Mouse (Mus musculus) hindbrain, embryonic 15.5 days (tissue): ENCODE data around the gene Npas3. TPM values are rescaled to one million over a fixed set of nuclear protein-coding genes. Genes with fewer than 3 reads are reported as not detected.
A peak's percentile ranks its signal among the peaks of the same experiment; 100 is the strongest.

Experiments
- ATAC-seq: fragments of 200-750 bp; cut with Nextera tagmentation; 2 replicates; pipeline ENCODE4 v1.8.0; 2017; ENCODE audit warnings: low read depth, moderate number of reproducible peaks, moderate TSS enrichment; ENCODE audit not compliant: low FRiP score
- H3K27ac ChIP-seq: fragments of 300-500 bp; sonication (generic); replicated peaks from 2 replicates; pipeline ENCODE4 v1.5.1; 2015; ENCODE audit warnings: mild to moderate bottlenecking, inconsistent platforms
- H3K27me3 ChIP-seq: fragments of 300-500 bp; sonication (generic); 2 replicates; pipeline ENCODE4 v1.6.1; 2015; ENCODE audit warnings: control low read depth, inconsistent platforms
- H3K36me3 ChIP-seq: fragments of 300-500 bp; sonication (generic); 2 replicates; pipeline ENCODE4 v1.6.1; 2015; ENCODE audit warnings: control low read depth, inconsistent platforms
- H3K4me1 ChIP-seq: fragments of 300-500 bp; sonication (generic); replicated peaks from 2 replicates; pipeline ENCODE4 v1.6.1; 2015; ENCODE audit warnings: control low read depth, inconsistent platforms
- H3K4me2 ChIP-seq: fragments of 300-500 bp; sonication (generic); 2 replicates; pipeline ENCODE4 v1.6.1; 2015; ENCODE audit warnings: moderate library complexity, mild to moderate bottlenecking, inconsistent platforms
- H3K4me3 ChIP-seq: fragments of 300-500 bp; sonication (generic); 2 replicates; pipeline ENCODE4 v1.5.1; 2015; ENCODE audit warnings: mild to moderate bottlenecking, inconsistent platforms
- H3K9ac ChIP-seq: fragments of 300-500 bp; sonication (generic); 2 replicates; pipeline ENCODE4 v1.6.1; 2015; ENCODE audit warnings: inconsistent platforms
- H3K9me3 ChIP-seq: fragments of 300-500 bp; sonication (generic); 2 replicates; pipeline ENCODE4 v1.6.1; 2016; ENCODE audit warnings: control low read depth, inconsistent platforms
- WGBS: fragments of 180-500 bp; shearing (Covaris S2); methylation state at CpG from one replicate; pipeline ENCODE4 v1.1.7; 2015; 5-methylcytosine and 5-hydroxymethylcytosine counted together
- polyA plus RNA-seq: library from polyadenylated mRNA; unstranded; fragments of >200 nt; fragmentation: Nextera tagmentation; extraction: Ambion mirVana; gene quantifications from 2 replicates; pipeline ENCODE4 v1.2.1, GENCODE M21; 2015

Gene Npas3
- polyA plus RNA-seq, 1 experiment from 2014 or later: 27.1 TPM

DNA sequence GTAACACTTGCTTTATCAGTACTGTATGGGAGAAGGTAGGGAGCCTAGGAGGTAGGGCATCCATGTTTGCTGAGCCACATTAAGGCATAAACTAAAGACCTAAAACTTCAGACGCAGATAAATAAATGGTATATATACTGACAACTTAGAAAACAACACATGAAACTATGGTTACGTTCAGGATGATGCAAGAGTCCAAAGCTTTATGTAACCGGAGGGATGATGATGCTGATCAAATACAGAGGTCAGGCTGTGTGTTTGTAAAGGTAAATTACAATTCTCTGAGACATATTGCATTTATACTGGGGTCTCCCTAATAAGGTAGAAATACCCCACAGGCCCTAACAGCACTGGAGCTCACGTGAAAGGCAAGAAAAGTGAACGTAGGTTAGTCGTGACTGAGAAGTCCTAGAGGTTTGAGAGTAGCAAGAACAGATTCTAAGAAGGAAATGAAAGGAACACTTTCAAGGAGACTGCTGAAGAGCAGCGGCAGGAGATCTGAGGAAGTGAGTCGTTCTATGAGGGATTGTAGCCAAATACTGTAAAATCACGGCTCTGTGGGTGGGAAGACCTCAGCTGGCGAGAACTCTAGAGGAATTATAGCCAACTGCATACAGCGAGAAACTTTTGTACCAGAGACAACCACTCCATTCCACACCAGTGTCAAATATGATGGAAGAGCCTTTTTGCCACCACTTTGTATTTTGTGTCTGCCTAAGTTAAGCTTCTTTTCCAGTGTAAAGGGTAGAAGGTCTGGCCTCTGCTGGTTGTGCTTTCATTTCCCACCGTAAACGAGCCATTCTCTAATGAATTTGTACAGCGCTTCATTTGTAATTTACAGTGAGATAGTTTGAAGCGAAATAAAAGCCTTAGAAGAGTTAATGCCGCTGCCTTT, 49.7 kb downstream of the Npas3 start:
- H3K27ac ChIP-seq: 0 out of 2 replicates have a peak overlapping the region, but pooled peaks have one; percentile 20

DNA sequence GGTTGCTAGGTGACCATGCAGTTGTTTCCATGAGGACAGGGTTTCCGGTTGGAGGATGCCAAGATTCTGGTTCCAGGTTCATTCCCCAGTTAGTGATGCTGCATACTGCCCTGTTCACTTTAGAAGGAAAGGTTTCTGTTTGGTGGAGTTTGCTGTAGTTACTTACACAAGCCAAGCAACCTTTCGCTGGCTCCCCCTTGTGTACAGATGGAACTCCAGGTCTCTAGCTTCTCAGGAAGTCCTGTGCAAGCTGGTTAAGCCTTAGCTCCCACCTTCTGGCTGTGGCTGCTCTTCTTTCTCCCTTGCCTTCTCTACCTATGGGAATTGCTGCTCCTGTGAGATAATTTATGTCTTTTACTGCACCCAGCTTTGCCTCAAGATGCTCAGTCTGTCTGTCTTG, 52.5 kb downstream of the Npas3 start:
- Histone ChIP-seq H3K9ac (no peak overlapping the region), H3K4me2 (no peak overlapping the region), H3K9me3 (no peaks in the 10 kb centered on the region), H3K27me3 (no peaks in the 10 kb centered on the region), H3K4me3 (no peak overlapping the region), H3K27ac (no peak overlapping the region), H3K36me3 (no peaks in the 10 kb centered on the region), H3K4me1 (peaks cover 32% of the 10 kb centered on the region)
- ATAC-seq: no peak
- WGBS: 69% methylated on average over 2 of the region's 2 CpGs

More for the DNA sequence above, 49.7 kb downstream of the Npas3 start:
- 54% methylated on average over 16 of the region's 16 CpGs for WGBS
- no peak for ATAC-seq
- H3K9ac ChIP-seq: no peak overlapping the region
- H3K4me3 ChIP-seq: no peak overlapping the region
- peaks cover 26% of the 10 kb centered on the region for H3K4me1 ChIP-seq
- no peaks in the 10 kb centered on the region for H3K36me3 ChIP-seq
- peak overlapping the region; percentile 26 for H3K4me2 ChIP-seq
- H3K27me3 ChIP-seq: no peaks in the 10 kb centered on the region
- no peaks in the 10 kb centered on the region for H3K9me3 ChIP-seq

DNA sequence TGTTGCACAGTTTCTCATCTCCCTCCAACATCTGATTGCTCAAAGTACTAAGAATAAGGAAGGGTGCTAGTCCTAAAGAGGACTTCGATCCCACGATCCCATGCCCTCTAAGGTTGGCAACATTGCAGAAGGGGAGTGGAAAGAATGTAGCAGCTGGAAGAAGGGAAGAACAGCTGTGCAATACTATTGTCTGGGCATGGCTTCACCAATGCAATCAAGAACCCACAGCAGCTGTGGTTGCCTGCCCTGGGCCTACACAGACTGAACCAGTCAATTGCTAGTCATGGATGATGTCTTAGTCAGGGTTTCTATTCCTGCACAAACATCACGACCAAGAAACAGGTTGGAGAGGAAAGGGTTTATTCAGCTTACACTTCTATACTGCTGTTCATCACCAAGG, 53.7 kb downstream of the Npas3 start:
- Histone ChIP-seq H3K4me1 (peaks cover 32% of the 10 kb centered on the region), H3K4me2 (no peak overlapping the region), H3K4me3 (no peak overlapping the region), H3K36me3 (no peaks in the 10 kb centered on the region), H3K9me3 (no peaks in the 10 kb centered on the region), H3K27me3 (no peaks in the 10 kb centered on the region), H3K27ac (no peak overlapping the region), H3K9ac (no peak overlapping the region)
- 88% methylated on average over 3 of the region's 3 CpGs for WGBS
- ATAC-seq: no peak

DNA sequence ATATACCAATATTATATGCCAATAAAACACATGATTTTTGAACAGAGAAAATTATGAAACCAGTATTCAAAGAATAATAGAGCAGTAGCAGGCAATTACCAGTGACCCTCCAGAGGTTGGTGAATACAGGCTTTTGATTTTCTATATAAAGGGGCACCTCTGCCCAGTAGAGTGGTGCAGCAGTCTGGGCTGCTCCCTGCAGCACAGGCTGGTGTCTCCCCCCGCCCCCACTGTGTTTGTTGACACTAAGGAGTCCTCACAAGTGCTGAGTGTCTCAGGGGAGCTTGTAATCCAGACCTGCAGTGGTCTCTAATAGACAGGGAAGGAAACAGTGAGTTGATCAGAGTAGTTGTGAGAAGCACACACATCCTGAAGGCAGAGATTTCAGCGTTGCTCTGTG, 68.2 kb downstream of the Npas3 start:
- Histone ChIP-seq H3K27ac (no peak overlapping the region), H3K36me3 (no peaks in the 10 kb centered on the region), H3K4me2 (no peak overlapping the region), H3K27me3 (no peaks in the 10 kb centered on the region), H3K4me1 (no peaks in the 10 kb centered on the region; the same call in 1 of the 2 replicates), H3K4me3 (no peak overlapping the region), H3K9me3 (no peaks in the 10 kb centered on the region), H3K9ac (no peak overlapping the region)
- no peak for ATAC-seq
- WGBS: 49% methylated on average over 2 of the region's 2 CpGs

DNA sequence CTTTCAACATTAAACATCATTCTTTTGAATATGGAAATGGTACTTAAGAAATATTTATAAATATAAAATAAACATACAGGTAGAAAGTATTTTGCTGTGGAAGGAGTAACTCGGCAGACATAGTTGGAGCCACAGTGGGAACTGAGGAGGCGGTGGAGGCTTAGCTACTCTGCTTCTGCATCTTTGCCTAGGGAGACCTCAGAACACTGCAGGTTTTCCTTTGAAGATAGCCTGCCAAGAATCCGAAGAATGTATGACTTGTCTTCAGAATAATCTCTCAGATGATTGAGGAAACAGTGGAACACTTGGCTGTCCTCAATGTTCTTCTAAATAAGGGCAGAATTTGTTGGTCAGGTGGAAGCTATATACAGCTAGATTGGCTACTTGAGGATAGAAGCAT, 69.3 kb downstream of the Npas3 start:
- ATAC-seq: no peak

DNA sequence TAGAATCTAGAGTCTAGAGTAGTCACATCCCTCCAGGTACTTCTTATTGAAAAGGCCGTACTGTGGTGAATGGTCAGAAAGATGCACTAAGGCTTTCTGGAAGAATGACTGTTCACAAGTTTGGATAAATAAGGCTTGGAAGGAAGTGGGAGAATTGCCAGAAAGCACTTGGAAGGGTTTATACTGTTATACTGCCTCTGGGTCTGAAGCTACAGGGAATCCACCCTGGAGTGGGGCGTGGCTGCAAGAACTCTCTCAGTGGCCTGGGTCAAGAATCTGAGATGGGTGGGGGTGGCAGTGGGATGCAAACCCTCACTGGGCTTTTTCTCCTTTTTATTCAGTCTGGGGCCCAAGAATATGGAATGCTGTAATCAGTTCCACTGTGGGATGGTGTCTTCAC, 72.0 kb downstream of the Npas3 start:
- Histone ChIP-seq H3K9ac (no peak overlapping the region), H3K9me3 (no peaks in the 10 kb centered on the region), H3K4me2 (no peak overlapping the region), H3K36me3 (no peaks in the 10 kb centered on the region), H3K4me3 (no peak overlapping the region), H3K27me3 (no peaks in the 10 kb centered on the region), H3K4me1 (peaks cover 6% of the 10 kb centered on the region), H3K27ac (no peak overlapping the region)
- no peak for ATAC-seq
- WGBS: 81% methylated on average over 2 of the region's 2 CpGs

More for the DNA sequence above, 69.3 kb downstream of the Npas3 start:
- H3K27me3 ChIP-seq: no peaks in the 10 kb centered on the region
- no peak overlapping the region for H3K4me3 ChIP-seq
- 78% methylated on average over 3 of the region's 3 CpGs for WGBS
- H3K4me2 ChIP-seq: no peak overlapping the region
- H3K9me3 ChIP-seq: no peaks in the 10 kb centered on the region
- peaks cover 6% of the 10 kb centered on the region for H3K4me1 ChIP-seq
- H3K9ac ChIP-seq: no peak overlapping the region
- H3K36me3 ChIP-seq: no peaks in the 10 kb centered on the region
- no peak overlapping the region for H3K27ac ChIP-seq

DNA sequence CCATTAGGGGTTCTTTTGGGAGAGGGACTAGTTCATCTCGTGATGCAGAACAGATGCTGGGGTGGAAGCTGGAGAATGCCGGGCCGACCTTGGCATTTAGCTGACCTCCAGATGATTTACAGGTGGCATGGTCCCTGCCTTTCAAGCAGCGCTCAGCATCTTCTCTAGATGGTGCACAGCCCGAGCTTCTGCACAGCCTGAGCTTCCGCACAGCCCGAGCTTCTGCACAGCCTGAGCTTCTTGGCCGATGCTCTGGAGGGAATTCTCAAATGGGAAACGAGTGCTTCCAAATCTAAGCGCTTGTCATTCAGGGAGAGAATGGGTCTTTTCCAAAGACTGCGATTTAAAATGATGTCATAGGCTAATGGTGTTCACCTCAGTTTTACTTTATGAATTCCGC, 72.5 kb downstream of the Npas3 start:
- ATAC-seq: no peak
- no peak overlapping the region for H3K9ac ChIP-seq
- H3K4me3 ChIP-seq: no peak overlapping the region
- H3K4me2 ChIP-seq: no peak overlapping the region
- H3K27me3 ChIP-seq: no peaks in the 10 kb centered on the region
- WGBS: 65% methylated on average over 12 of the region's 12 CpGs
- H3K9me3 ChIP-seq: no peaks in the 10 kb centered on the region
- no peaks in the 10 kb centered on the region for H3K36me3 ChIP-seq
- peaks cover 6% of the 10 kb centered on the region for H3K4me1 ChIP-seq
- H3K27ac ChIP-seq: no peak overlapping the region

DNA sequence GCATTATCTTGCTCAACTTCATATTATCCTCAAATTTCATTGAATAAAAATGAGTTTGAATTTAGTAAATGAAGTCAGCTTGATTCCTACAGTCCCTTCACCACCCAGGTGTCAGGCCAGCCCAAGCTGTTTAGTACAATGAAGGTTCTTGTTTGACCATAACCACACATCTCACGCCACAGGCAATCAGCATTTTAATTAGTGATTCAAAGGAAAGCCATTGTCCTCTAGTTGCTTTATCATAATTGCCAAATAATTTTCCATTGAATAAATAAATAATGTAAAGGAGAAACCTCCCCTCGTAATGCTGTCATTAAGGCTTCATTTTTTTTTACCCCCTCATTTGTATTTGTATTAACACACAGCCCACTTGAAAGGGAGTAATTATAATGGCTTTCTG, 73.5 kb downstream of the Npas3 start:
- no peak overlapping the region for H3K4me3 ChIP-seq
- H3K9ac ChIP-seq: no peak overlapping the region
- peaks cover 6% of the 10 kb centered on the region for H3K4me1 ChIP-seq
- no peak overlapping the region for H3K27ac ChIP-seq
- no peak for ATAC-seq
- H3K9me3 ChIP-seq: no peaks in the 10 kb centered on the region
- H3K36me3 ChIP-seq: no peaks in the 10 kb centered on the region
- 22% methylated on average over 2 of the region's 2 CpGs for WGBS
- no peaks in the 10 kb centered on the region for H3K27me3 ChIP-seq
- H3K4me2 ChIP-seq: no peak overlapping the region

DNA sequence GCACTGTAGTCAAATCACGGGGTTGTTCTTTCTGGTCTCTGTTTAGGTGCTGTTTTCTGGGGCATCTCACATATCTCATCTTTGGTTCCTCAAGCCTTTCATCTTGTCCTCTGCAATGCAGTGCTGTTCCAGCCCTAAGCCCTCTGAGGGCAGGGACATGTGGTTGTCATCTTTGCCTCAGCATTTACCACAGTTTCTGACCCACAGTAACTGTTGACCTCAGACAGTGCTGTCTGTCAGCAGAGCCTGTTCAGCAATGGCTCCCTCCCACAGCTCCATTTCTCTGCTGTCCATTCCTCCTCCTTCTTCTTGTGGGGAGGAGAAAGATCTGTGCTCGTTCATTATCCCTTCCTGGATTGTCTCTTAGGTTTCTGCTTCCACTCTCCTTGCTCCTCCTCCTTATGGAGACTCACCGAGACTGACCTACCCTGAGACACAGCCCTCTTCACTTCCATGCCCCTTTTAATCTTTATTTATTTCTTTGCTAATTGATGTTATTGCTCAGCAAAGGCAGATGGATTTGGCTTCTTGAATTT, 79.2 kb downstream of the Npas3 start:
- no peaks in the 10 kb centered on the region for H3K36me3 ChIP-seq
- no peaks in the 10 kb centered on the region for H3K27me3 ChIP-seq
- WGBS: 39% methylated on average over 3 of the region's 3 CpGs
- H3K4me2 ChIP-seq: no peak overlapping the region
- H3K9ac ChIP-seq: no peak overlapping the region
- peaks cover 37% of the 10 kb centered on the region for H3K4me1 ChIP-seq
- peak overlapping the region; percentile 21 for H3K27ac ChIP-seq
- H3K9me3 ChIP-seq: no peaks in the 10 kb centered on the region
- H3K4me3 ChIP-seq: no peak overlapping the region
- ATAC-seq: no peak

DNA sequence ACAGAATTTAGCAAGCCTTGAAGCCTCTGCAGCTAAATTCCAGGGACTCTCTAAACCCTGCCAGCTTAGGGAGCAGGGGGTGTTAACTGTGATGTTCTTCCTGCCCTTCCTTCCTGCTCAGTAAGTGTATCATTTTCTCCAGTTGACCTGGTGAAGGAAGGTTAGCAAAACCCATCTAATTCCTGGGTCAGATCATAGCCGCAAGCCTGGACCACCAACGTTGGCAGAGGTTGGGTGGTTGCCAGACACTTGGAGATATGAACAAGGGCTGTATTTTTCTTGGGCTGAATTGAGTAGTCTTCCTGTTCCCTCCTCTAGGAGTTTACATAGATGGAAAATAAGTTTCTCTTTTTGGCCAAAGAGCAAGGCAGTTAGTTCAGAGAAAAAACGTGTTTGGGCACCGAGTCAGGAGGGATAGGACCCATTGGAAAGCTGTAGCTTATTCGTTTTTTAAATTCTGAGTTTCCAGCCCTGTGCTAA, 79.8 kb downstream of the Npas3 start:
- Histone ChIP-seq H3K36me3 (no peaks in the 10 kb centered on the region), H3K4me1 (peaks cover 37% of the 10 kb centered on the region), H3K4me2 (no peak overlapping the region), H3K27ac (peak overlapping the region; percentile 21), H3K9ac (no peak overlapping the region), H3K9me3 (no peaks in the 10 kb centered on the region), H3K27me3 (no peaks in the 10 kb centered on the region), H3K4me3 (no peak overlapping the region)
- ATAC-seq: peak; percentile 75; the same call in 1 of the 2 replicates
- 29% methylated on average over 5 of the region's 5 CpGs for WGBS

DNA sequence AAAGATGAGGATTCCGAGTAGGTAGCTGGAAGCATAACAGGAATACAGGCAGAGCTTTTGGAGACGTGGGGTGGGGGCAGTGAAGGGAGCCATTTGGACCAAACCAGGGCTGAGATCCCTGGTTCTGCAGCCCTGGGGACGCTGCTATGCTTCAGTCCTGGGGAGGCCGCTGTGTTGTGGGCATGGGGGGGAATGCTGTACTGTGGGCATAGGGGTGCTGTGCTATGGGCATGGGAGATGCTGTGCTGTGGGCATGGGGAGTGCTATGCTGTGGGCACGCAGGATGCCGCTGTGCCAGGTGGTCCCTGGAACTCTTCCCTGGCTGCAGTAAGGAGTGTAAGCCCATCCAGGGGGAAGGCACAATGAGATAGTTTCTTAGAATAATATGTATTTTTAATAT, 81.7 kb downstream of the Npas3 start:
- no peaks in the 10 kb centered on the region for H3K27me3 ChIP-seq
- no peak overlapping the region for H3K9ac ChIP-seq
- H3K9me3 ChIP-seq: no peaks in the 10 kb centered on the region
- WGBS: 84% methylated on average over 6 of the region's 6 CpGs
- no peaks in the 10 kb centered on the region for H3K36me3 ChIP-seq
- no peak overlapping the region for H3K27ac ChIP-seq
- no peak for ATAC-seq
- H3K4me2 ChIP-seq: no peak overlapping the region
- no peak overlapping the region for H3K4me3 ChIP-seq
- H3K4me1 ChIP-seq: peaks cover 37% of the 10 kb centered on the region

DNA sequence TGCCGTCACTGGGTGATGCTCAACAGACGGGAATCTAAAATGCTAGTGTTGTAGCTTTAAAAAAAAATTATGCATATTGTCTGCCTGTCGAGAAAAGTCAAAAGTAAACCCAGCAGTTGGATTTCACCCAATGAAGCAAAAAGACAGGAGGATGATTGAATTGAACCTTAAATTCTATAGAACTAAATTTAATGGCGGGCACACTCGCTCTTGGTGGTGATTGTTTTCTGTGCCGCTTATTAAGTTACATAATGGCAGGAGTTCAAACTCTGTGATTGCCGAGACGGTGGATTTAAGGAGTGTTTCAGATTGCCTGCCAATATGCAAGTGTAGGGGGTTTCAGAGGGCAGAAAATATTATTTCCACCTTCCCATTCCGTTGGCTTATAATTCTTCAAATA, 82.9 kb downstream of the Npas3 start:
- H3K9me3 ChIP-seq: no peaks in the 10 kb centered on the region
- H3K4me1 ChIP-seq: peaks cover 37% of the 10 kb centered on the region
- H3K9ac ChIP-seq: no peak overlapping the region
- H3K4me3 ChIP-seq: no peak overlapping the region
- ATAC-seq: no peak
- H3K27me3 ChIP-seq: no peaks in the 10 kb centered on the region
- no peaks in the 10 kb centered on the region for H3K36me3 ChIP-seq
- no peak overlapping the region for H3K27ac ChIP-seq
- H3K4me2 ChIP-seq: no peak overlapping the region
- 23% methylated on average over 9 of the region's 9 CpGs for WGBS
